Mouse (Mus musculus) testis, adult 2 months (tissue): ENCODE results near the gene Csrp3. TPM values are rescaled to one million over a fixed set of nuclear protein-coding genes. Genes with fewer than 3 reads are reported as not detected.

Experiments
- H3K27ac ChIP-seq: fragments of 200-500 bp; 2 replicates; pipeline ENCODE4 v1.5.1; 2012; ENCODE audit warnings: low read depth, low read length; ENCODE audit not compliant: control insufficient read depth, insufficient read depth
- H3K27me3 ChIP-seq: fragments of 200-500 bp; 2 replicates; pipeline ENCODE4 v1.6.1; 2012; ENCODE audit warnings: mild to moderate bottlenecking, low read length, moderate library complexity; ENCODE audit not compliant: control insufficient read depth, insufficient read depth
- H3K36me3 ChIP-seq: fragments of 200-500 bp; 2 replicates; pipeline ENCODE4 v1.6.1; 2012; ENCODE audit warnings: mild to moderate bottlenecking, low read length; ENCODE audit not compliant: control insufficient read depth, insufficient read depth
- H3K4me1 ChIP-seq: fragments of 200-500 bp; 2 replicates; pipeline ENCODE4 v1.6.1; 2012; ENCODE audit warnings: low read length; ENCODE audit not compliant: control insufficient read depth, insufficient read depth
- H3K4me3 ChIP-seq: fragments of 200-500 bp; 2 replicates; pipeline ENCODE4 v1.5.1; 2012; ENCODE audit warnings: low read depth, mild to moderate bottlenecking, low read length, moderate library complexity, mixed read lengths; ENCODE audit not compliant: control insufficient read depth
- CTCF ChIP-seq: fragments of 200-500 bp; IDR thresholded peaks from 2 replicates; pipeline ENCODE4 v1.5.1; 2012; ENCODE audit warnings: low read depth, mild to moderate bottlenecking, inconsistent platforms, low read length, moderate library complexity; ENCODE audit not compliant: control insufficient read depth, insufficient read depth, insufficient replicate concordance
- POLR2A ChIP-seq: fragments of 200-500 bp; IDR thresholded peaks from 2 replicates; pipeline ENCODE4 v1.6.1; 2012; ENCODE audit warnings: low read depth, mild to moderate bottlenecking, inconsistent platforms, low read length, moderate library complexity; ENCODE audit not compliant: control insufficient read depth
- polyA plus RNA-seq: library from polyadenylated mRNA; depleted of rRNA; stranded (reverse); fragments of >200 nt; gene quantifications from 2 replicates; pipeline ENCODE4 v1.2.3, GENCODE M21; 2012

Csrp3 gene
- polyA plus RNA-seq, 1 experiment, result not detected

DNA sequence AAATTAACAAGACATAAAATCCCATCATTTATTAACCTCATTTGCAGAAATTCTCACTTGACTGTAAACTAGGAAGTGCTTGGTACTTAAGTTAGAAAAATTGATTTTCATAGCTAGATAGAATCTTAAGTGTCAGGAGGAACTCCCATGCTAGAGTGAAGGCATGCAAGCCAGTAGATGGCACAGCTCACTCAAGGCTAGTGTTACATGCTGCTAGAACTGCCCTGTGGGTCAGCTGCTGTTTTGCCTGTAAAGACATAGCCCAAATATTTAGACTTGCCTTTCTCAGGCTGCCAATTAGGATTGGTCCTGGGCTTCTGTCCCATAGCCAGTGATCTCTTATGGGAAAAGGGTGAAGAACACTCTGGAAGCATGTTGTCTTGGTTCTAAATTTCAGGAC lies 35.5 kb downstream of the Csrp3 start:
- H3K4me3 ChIP-seq, result no peak overlapping the region
- peaks cover 2% of the 10 kb centered on the region for H3K36me3 ChIP-seq
- no peaks in the 10 kb centered on the region for H3K27me3 ChIP-seq
- no peak overlapping the region for H3K27ac ChIP-seq
- no peaks in the 10 kb centered on the region for H3K4me1 ChIP-seq
- no peak for TF ChIP-seq POLR2A
- TF ChIP-seq CTCF, result no peak

DNA sequence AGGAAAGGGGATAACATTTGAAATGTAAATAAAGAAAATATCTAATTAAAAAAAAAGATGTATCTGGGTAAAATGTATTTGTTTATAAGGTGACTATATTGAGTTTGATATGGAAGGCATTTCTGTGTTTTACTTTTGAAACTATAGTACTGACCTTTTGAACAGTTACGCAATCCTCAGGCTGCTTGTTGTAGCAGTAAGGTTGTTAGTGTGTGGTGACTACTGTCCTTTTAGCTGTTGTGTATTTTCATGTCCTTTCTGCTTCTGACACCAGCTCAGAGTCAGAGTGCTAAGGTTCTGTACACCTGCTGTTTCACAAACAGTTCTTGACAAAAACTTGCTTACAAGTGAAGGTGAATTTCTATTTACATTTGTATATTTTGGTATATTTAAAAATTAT lies 37.2 kb downstream of the Csrp3 start:
- peaks cover 3% of the 10 kb centered on the region for H3K36me3 ChIP-seq
- no peak for TF ChIP-seq POLR2A
- TF ChIP-seq CTCF, result no peak
- no peaks in the 10 kb centered on the region for H3K4me1 ChIP-seq
- H3K4me3 ChIP-seq, result no peak overlapping the region
- H3K27me3 ChIP-seq, result no peaks in the 10 kb centered on the region
- H3K27ac ChIP-seq, result no peak overlapping the region

DNA sequence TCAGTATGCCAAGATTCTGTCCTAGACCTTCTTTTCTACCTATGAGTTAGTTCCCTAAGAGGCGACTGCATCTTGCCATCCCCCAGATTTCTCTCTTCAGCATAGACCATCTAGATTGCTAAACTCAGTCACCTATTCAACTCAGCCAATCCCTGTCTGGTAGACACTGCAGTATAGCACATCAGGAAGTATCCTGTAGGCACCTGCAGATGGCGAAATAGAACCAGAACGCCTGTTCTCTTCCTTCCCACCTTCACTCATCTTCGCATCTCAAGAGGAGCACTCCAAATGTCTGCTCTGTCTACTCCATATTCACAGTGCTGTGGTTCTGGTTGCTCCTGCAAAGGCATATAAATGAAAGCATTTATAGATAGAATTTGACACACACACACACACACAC lies 41.2 kb downstream of the Csrp3 start:
- Histone ChIP-seq H3K4me3 (no peak overlapping the region), H3K27me3 (no peaks in the 10 kb centered on the region), H3K36me3 (peaks cover 4% of the 10 kb centered on the region), H3K4me1 (no peaks in the 10 kb centered on the region), H3K27ac (no peak overlapping the region)
- TF ChIP-seq POLR2A (no peak), CTCF (no peak)

DNA sequence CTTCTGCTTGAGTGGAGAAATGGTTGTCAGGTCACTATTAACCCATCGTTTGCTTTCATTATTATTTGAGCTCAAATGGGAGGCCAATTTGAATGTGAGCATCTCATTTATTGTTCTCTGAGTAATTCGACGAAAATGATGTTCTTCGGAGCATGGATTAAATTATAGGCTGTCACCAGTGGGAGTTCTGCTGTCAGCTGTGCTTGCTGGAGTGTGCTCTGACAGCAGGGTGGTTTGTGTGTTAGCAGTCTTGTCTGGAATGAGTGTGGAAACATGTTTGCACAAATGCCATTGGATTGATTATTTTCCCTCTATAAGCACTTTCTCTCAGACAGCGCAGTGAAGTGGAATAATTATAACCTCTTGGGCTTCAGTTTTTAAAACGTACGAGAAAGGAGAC lies 44.5 kb downstream of the Csrp3 start:
- Histone ChIP-seq H3K27me3 (no peaks in the 10 kb centered on the region), H3K36me3 (peaks cover 3% of the 10 kb centered on the region), H3K4me1 (no peaks in the 10 kb centered on the region), H3K4me3 (no peak overlapping the region), H3K27ac (no peak overlapping the region)
- no peak for TF ChIP-seq POLR2A
- TF ChIP-seq CTCF, result no peak

DNA sequence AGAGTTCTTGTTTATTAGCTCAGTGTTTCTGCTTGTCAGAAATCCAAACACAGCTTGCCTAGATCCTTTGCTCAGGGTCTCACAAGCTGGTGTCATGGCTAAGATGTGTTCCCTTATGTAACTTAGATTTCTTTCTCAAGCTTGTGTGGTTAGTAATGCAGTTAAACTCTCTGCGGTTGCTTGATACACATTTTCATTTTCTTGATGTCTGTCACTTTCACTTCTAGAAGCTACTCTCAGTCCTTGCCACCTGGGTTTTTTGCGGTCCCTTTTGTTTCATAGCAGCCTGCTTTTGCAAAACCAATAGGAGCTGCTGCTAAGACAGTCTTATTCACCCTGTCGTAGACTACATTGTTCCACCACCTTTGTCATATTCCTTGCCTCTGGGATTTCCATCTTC lies 52.7 kb downstream of the Csrp3 start:
- TF ChIP-seq CTCF (no peak), POLR2A (no peak)
- no peaks in the 10 kb centered on the region for H3K27me3 ChIP-seq
- H3K36me3 ChIP-seq, result no peaks in the 10 kb centered on the region
- H3K27ac ChIP-seq, result no peak overlapping the region
- no peak overlapping the region for H3K4me3 ChIP-seq
- no peaks in the 10 kb centered on the region for H3K4me1 ChIP-seq

DNA sequence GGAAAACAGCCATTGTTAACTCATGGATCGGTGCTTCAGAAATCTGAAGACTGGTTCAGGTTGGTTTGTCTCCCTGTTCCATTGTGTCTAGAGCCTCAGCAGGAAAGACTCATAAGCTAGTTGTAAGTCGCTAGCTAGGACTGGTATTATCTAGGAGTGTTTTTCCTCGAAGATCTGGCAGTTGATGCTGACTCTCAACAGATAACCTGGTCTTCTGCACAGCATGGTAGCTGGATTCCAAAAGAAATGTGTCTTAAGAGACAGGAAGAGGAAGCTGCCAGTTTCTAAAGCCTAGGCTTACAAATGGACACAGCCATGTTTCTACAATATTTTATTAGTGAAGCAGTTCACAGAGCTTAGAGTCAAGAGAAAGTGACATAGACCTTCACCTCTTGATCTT lies 56.4 kb downstream of the Csrp3 start:
- Histone ChIP-seq H3K27ac (no peak overlapping the region), H3K4me3 (no peak overlapping the region), H3K27me3 (no peaks in the 10 kb centered on the region), H3K36me3 (no peaks in the 10 kb centered on the region), H3K4me1 (no peaks in the 10 kb centered on the region; the same call in 1 of the 2 replicates)
- TF ChIP-seq CTCF (no peak), POLR2A (no peak)

DNA sequence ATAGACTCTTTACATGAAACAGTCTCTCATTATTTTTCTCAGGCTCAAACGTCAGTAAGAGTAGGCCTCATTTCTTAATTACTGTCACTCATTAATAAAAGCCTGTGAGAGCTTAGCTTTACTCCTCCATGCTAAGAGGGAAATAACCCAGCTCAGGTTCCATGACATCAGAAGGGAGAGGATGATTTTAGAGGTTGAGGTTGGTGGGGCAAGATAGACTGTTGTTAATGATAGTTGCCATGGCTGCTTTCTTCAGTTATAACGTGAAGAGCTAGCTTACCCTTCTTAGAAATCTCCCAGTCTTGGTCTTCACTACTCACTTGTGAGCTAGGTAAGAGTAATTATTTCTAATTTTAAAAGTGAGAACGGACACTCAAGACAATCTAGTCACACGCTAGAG lies 57.7 kb downstream of the Csrp3 start:
- Histone ChIP-seq H3K27ac (no peak overlapping the region), H3K27me3 (no peaks in the 10 kb centered on the region), H3K36me3 (no peaks in the 10 kb centered on the region), H3K4me3 (no peak overlapping the region), H3K4me1 (no peaks in the 10 kb centered on the region; the same call in 1 of the 2 replicates)
- TF ChIP-seq POLR2A (no peak), CTCF (no peak)
